Mouse (Mus musculus): ENCODE data around the gene Sema4c. TPM values are rescaled to one million over a fixed set of nuclear protein-coding genes. Genes with fewer than 3 reads are reported as not detected.

Sema4c gene
- polyA plus RNA-seq (2014; fragmentation: Nextera tagmentation; extraction: Ambion mirVana) = 2.9 and 3.3 TPM in 2 replicates

DNA sequence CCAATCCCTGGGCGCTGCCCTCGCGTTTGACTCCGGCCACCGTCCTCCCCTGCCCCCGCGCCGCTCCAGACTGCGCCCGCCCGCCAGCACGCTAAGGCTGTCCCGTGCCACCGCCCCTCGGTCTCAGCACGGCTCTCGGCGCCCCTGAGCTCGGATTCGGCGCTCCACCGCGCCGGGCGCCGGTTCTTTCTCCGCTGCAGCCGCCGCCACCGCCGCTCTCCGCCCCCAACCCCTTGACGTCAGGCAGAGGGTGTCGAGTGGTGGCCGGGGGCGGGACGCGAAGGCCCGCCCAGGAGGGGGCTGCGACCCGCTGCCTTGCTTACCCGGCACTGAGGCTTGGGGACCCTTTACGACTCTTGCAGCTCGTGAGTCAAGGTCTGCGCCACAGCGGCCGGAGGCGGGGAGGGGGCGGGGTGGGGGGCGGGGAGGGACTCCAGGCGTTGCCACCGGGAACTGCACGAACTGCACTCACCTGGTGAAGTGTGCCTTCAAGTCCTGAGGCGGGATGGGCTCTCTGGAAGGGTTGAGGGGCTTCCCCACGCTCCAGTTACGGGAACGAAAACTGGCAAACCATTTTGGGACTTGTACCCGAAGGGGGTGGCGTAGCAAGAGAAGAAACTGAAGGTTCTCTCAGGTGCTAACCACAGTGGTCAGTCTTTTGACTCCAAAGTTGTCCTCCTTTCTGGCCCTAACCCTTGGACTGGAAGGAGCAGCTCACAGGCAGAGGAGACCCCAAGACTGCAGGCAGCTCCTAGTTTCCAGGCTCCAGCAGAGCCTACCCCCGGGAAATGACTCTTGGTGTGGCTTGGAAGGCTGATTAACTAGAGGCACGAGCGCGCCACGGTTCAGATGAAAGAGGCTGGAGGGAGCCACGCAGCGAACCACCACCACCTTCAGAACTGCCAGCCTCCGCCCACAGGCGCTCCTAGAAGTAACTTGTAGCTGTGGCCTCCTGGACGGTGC is at the start of gene Sema4c:
Sema4c (minus strand) TSS at position 319 of the 963 bp plus-strand sequence.
- peaks cover 16% of the 10 kb centered on the region for H3K4me1 ChIP-seq (replicated peaks; ENCODE audit: control insufficient read depth, insufficient read depth, low read length)
- no peaks in the 10 kb centered on the region for H3K9me3 ChIP-seq (ENCODE audit: control insufficient read depth, low read length)
- H3K4me3 ChIP-seq (ENCODE audit: low read depth, low read length) = peak within 1 kb of the TSS; percentile 92
- H3K4me2 ChIP-seq (ENCODE audit: low read depth, low read length, severe bottlenecking) = peak within 1 kb of the TSS; percentile 99
- H3K9ac ChIP-seq (ENCODE audit: low read length) = peak within 1 kb of the TSS; percentile 98
- ATAC-seq (replicated peaks; ENCODE audit: low FRiP score) (peak; percentile 64), DNase-seq (ENCODE audit: low spot score) (peak; percentile 91)
- WGBS = under 1% methylated on average over 67 of the region's 69 CpGs
- peak within 1 kb of the TSS; percentile 97 for H3K27ac ChIP-seq (ENCODE audit: low read depth, low read length)
- no peaks in the 10 kb centered on the region; the same call in 1 of the 2 replicates for H3K27me3 ChIP-seq (ENCODE audit: control insufficient read depth, insufficient read depth, low read length)
- peaks cover 5% of the 10 kb centered on the region; the same call in 1 of the 2 replicates for H3K36me3 ChIP-seq (ENCODE audit: control insufficient read depth, insufficient read depth, low read length)

DNA sequence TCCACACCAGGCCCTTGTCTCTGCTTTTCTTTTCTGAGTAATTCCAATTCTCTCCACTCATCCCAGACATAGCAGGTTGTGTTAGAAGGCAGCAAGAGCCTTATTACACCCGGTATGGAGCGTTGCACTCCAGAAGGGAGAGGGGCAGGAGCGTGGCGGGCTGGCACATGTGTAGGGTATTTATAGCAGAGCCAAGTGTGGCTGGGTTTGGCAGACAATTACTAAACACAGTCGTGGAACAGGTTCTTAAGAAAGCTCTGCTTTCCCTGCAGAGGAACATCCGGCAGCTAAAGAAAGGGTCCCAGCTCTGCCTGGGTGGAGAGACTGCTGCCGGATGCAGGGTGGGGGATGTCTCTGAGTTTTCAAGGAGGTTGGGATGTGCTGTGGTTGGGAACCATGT is 48.8 kb upstream of the Sema4c start:
- DNase-seq (ENCODE audit: low spot score) = no peak
- 71% methylated on average over 7 of the region's 7 CpGs for WGBS
- no peak overlapping the region for H3K27ac ChIP-seq (ENCODE audit: low read depth, low read length)

DNA sequence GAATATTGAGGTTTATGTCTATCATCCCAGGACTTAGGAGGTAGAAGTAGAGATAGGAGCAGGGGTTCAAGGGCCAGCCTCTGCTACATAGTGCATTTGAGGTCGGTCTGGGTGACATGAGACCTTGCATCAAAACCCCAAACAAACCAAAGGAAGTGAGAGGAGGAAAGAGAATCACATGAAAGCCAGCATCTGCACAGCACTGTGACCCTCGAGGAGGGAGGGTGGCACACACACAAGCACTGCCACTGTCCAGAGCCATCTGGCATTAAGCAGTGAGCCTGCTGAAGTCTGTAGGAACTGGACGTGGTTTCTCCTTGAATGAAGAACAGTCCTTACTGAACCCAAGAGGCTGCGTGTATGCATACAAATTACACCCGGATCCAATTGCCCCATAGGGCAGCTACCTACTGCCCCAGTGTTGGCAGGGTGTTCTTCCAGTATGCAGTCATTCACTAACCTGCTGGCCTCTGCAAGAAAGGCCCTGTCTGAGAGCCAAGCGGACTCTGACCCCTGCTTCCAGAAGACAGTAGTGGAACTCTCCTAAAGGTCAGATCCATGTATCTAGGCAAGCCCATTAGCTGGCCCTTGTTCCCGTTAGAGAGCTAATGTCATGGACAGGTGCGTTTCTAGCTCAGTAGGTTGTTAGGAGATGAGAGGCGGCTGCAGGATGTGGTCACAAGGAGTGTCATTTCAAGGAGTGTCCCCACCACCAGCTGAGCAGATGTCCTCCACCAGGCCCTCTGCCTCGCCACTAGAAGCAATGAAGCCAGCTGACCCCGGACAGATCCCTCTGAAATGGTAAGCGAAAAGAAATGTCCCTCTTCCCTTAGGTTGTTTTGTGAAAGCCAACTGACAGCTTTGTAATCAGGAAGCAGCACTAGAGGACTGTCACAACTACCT is 46.4 kb upstream of the Sema4c start:
- DNase-seq (ENCODE audit: low spot score) (no peak), ATAC-seq (replicated peaks; ENCODE audit: low FRiP score) (no peak)
- no peak overlapping the region for H3K4me3 ChIP-seq (ENCODE audit: low read depth, low read length)
- no peaks in the 10 kb centered on the region for H3K36me3 ChIP-seq (ENCODE audit: control insufficient read depth, insufficient read depth, low read length)
- 88% methylated on average over 12 of the region's 12 CpGs for WGBS
- H3K27ac ChIP-seq (ENCODE audit: low read depth, low read length) = no peak overlapping the region
- H3K9ac ChIP-seq (ENCODE audit: low read length) = no peak overlapping the region
- no peak overlapping the region for H3K4me2 ChIP-seq (ENCODE audit: low read depth, low read length, severe bottlenecking)
- no peaks in the 10 kb centered on the region for H3K27me3 ChIP-seq (ENCODE audit: control insufficient read depth, insufficient read depth, low read length)
- H3K9me3 ChIP-seq (ENCODE audit: control insufficient read depth, low read length) = no peaks in the 10 kb centered on the region
- no peaks in the 10 kb centered on the region for H3K4me1 ChIP-seq (replicated peaks; ENCODE audit: control insufficient read depth, insufficient read depth, low read length)

More for the DNA sequence above, 48.8 kb upstream of the Sema4c start:
- Histone ChIP-seq H3K4me2 (ENCODE audit: low read depth, low read length, severe bottlenecking) (no peak overlapping the region), H3K27me3 (ENCODE audit: control insufficient read depth, insufficient read depth, low read length) (no peaks in the 10 kb centered on the region), H3K9ac (ENCODE audit: low read length) (no peak overlapping the region), H3K9me3 (ENCODE audit: control insufficient read depth, low read length) (no peaks in the 10 kb centered on the region), H3K36me3 (ENCODE audit: control insufficient read depth, insufficient read depth, low read length) (no peaks in the 10 kb centered on the region), H3K4me3 (ENCODE audit: low read depth, low read length) (no peak overlapping the region), H3K4me1 (replicated peaks; ENCODE audit: control insufficient read depth, insufficient read depth, low read length) (no peaks in the 10 kb centered on the region)
- no peak for ATAC-seq (replicated peaks; ENCODE audit: low FRiP score)

DNA sequence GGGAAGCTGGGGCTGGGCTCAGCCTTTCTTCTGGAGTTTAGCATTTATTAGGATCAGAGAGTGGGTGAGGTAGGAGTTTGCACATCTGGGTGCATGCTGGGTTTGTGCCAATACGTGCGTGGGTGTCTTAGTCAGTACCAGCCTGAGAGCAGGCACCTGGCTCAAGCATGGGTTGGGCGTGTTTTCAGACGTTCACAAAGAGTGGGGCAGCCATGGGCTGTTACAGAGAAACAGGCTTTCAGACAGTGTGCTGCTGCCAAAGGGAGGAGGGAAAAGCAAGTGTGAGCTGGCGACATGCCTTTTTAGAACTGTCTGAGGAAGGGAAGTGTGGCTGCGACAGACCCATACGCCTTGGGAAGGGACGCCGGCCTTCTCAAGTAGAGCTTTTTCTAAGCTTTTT is 45.2 kb upstream of the Sema4c start:
- Histone ChIP-seq H3K27ac (ENCODE audit: low read depth, low read length) (no peak overlapping the region), H3K4me2 (ENCODE audit: low read depth, low read length, severe bottlenecking) (no peak overlapping the region), H3K9me3 (ENCODE audit: control insufficient read depth, low read length) (no peaks in the 10 kb centered on the region), H3K9ac (ENCODE audit: low read length) (no peak overlapping the region), H3K27me3 (ENCODE audit: control insufficient read depth, insufficient read depth, low read length) (no peaks in the 10 kb centered on the region), H3K4me1 (replicated peaks; ENCODE audit: control insufficient read depth, insufficient read depth, low read length) (no peaks in the 10 kb centered on the region), H3K4me3 (ENCODE audit: low read depth, low read length) (no peak overlapping the region), H3K36me3 (ENCODE audit: control insufficient read depth, insufficient read depth, low read length) (no peaks in the 10 kb centered on the region)
- WGBS = 79% methylated on average over 9 of the region's 9 CpGs
- DNase-seq (ENCODE audit: low spot score) = no peak
- no peak for ATAC-seq (replicated peaks; ENCODE audit: low FRiP score)

DNA sequence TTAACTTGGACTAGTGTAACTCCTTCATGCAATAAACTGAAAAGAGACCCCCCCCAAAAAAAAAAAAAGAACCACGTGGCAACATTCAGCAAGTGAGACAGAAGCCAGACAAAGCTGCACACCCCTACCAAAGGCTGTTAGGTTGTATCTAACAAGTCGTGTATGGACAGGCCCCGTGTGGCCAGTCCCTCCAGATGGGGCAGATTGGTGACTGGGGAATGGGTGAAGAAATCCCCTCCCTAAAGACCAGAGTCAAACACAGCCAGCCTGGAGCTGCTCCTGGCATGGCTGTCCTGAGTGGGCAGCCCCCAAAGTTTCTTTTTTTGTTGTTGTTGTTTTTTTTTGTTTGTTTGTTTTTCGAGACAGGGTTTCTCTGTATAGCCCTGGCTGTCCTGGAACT is 44.1 kb upstream of the Sema4c start:
- Histone ChIP-seq H3K4me3 (ENCODE audit: low read depth, low read length) (no peak overlapping the region), H3K4me1 (replicated peaks; ENCODE audit: control insufficient read depth, insufficient read depth, low read length) (no peaks in the 10 kb centered on the region), H3K27me3 (ENCODE audit: control insufficient read depth, insufficient read depth, low read length) (no peaks in the 10 kb centered on the region), H3K9ac (ENCODE audit: low read length) (no peak overlapping the region), H3K4me2 (ENCODE audit: low read depth, low read length, severe bottlenecking) (no peak overlapping the region), H3K36me3 (ENCODE audit: control insufficient read depth, insufficient read depth, low read length) (no peaks in the 10 kb centered on the region), H3K27ac (ENCODE audit: low read depth, low read length) (no peak overlapping the region), H3K9me3 (ENCODE audit: control insufficient read depth, low read length) (no peaks in the 10 kb centered on the region)
- DNase-seq (ENCODE audit: low spot score) = no peak
- no peak for ATAC-seq (replicated peaks; ENCODE audit: low FRiP score)
- WGBS = 66% methylated on average over 4 of the region's 4 CpGs

DNA sequence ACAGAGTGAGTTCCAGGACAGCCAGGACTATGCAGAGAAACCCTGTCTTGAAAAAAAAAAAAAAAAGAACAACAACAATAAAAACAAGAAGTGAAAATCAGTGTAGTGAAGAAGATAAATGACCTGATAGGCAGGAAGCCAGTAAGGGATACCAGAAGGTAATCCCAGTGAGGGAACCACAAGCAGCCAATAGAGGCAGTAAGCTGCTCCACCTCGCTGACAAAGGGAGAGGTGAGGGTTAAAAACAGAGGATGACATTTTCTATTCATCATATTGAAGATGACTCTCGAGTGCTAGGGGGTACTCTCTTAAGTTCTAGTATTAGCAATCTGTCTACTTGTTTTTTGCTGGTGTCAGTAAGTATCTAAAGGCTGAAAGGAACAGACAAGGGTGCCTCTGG is 40.3 kb upstream of the Sema4c start:
- Histone ChIP-seq H3K9ac (ENCODE audit: low read length) (no peak overlapping the region), H3K27ac (ENCODE audit: low read depth, low read length) (no peak overlapping the region), H3K4me2 (ENCODE audit: low read depth, low read length, severe bottlenecking) (no peak overlapping the region), H3K4me3 (ENCODE audit: low read depth, low read length) (no peak overlapping the region), H3K9me3 (ENCODE audit: control insufficient read depth, low read length) (no peaks in the 10 kb centered on the region), H3K36me3 (ENCODE audit: control insufficient read depth, insufficient read depth, low read length) (no peaks in the 10 kb centered on the region), H3K4me1 (replicated peaks; ENCODE audit: control insufficient read depth, insufficient read depth, low read length) (no peaks in the 10 kb centered on the region; the same call in 1 of the 2 replicates), H3K27me3 (ENCODE audit: control insufficient read depth, insufficient read depth, low read length) (no peaks in the 10 kb centered on the region)
- no peak for DNase-seq (ENCODE audit: low spot score)
- WGBS = 76% methylated on average over 2 of the region's 2 CpGs
- ATAC-seq (replicated peaks; ENCODE audit: low FRiP score) = no peak

DNA sequence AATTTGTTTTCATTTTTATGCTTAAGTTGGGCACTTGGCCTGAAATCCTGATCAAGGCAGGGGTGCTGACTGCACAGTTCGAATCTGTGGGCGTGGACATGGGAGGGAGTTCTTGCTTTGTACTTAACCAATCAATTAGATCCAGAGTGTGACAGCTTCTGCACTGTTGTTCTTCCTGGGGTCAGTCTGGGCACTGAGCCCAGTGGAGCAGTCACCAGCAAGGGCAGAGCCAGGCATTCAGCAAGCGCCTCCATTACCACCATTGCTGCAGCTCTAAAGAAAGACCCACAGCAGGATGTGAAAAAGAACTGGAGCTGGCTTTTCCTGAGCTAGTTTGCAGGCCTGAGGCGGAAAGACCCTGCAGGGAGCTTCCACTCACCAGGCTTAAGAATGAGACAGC is 38.0 kb upstream of the Sema4c start:
- Histone ChIP-seq H3K4me1 (replicated peaks; ENCODE audit: control insufficient read depth, insufficient read depth, low read length) (no peaks in the 10 kb centered on the region; the same call in 1 of the 2 replicates), H3K9ac (ENCODE audit: low read length) (no peak overlapping the region), H3K4me3 (ENCODE audit: low read depth, low read length) (no peak overlapping the region), H3K27me3 (ENCODE audit: control insufficient read depth, insufficient read depth, low read length) (no peaks in the 10 kb centered on the region), H3K9me3 (ENCODE audit: control insufficient read depth, low read length) (no peaks in the 10 kb centered on the region), H3K27ac (ENCODE audit: low read depth, low read length) (no peak overlapping the region), H3K36me3 (ENCODE audit: control insufficient read depth, insufficient read depth, low read length) (no peaks in the 10 kb centered on the region), H3K4me2 (ENCODE audit: low read depth, low read length, severe bottlenecking) (no peak overlapping the region)
- ATAC-seq (replicated peaks; ENCODE audit: low FRiP score) (peak; percentile 71; the same call in 1 of the 2 replicates), DNase-seq (ENCODE audit: low spot score) (peak; percentile 61)
- WGBS = 15% methylated on average over 4 of the region's 4 CpGs

DNA sequence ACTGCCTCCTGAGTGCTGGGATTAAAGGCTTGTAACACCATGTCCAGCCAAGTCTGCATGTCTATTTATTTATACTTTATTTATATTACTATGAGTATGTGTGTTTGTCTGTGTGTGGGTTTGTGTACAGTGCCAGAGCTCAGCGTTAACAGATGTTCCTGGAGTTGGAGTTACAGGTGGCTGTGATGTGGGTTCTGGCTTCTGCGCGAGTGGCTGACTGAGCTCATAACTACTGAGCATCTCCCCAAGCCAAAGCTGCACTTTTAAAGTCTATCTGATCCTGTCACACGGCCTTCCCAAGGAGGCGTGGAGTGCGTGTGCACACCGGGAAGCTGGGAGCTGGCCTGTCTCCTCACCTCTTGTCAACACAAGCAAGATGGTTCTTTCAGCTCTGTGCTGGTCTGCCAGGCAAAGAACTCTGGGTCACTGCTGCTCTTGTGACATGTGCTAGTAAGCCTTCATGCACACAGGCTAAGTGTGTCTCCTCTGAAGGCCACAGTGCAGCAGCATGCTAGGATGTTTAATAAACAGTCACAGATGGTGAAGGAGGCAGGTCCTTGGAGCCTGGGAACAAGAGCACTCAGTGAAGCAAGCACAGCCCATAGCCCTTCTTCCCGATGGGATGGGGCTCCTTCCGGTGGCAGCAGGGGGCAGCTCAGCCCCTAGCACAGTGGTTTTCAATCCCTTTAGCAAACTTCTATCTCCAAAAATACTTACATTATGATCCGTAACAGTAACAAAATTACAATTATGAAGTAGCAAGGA is 37.2 kb upstream of the Sema4c start:
- no peak for DNase-seq (ENCODE audit: low spot score)
- H3K4me3 ChIP-seq (ENCODE audit: low read depth, low read length) = no peak overlapping the region
- no peaks in the 10 kb centered on the region for H3K9me3 ChIP-seq (ENCODE audit: control insufficient read depth, low read length)
- no peak overlapping the region for H3K4me2 ChIP-seq (ENCODE audit: low read depth, low read length, severe bottlenecking)
- H3K9ac ChIP-seq (ENCODE audit: low read length) = no peak overlapping the region
- no peaks in the 10 kb centered on the region for H3K27me3 ChIP-seq (ENCODE audit: control insufficient read depth, insufficient read depth, low read length)
- 71% methylated on average over 10 of the region's 10 CpGs for WGBS
- H3K4me1 ChIP-seq (replicated peaks; ENCODE audit: control insufficient read depth, insufficient read depth, low read length) = no peaks in the 10 kb centered on the region; the same call in 1 of the 2 replicates
- H3K27ac ChIP-seq (ENCODE audit: low read depth, low read length) = no peak overlapping the region
- no peaks in the 10 kb centered on the region for H3K36me3 ChIP-seq (ENCODE audit: control insufficient read depth, insufficient read depth, low read length)
- no peak for ATAC-seq (replicated peaks; ENCODE audit: low FRiP score)
